Mouse (Mus musculus): Measurements from ENCODE around the gene Myd88.

Myd88 gene

DNA sequence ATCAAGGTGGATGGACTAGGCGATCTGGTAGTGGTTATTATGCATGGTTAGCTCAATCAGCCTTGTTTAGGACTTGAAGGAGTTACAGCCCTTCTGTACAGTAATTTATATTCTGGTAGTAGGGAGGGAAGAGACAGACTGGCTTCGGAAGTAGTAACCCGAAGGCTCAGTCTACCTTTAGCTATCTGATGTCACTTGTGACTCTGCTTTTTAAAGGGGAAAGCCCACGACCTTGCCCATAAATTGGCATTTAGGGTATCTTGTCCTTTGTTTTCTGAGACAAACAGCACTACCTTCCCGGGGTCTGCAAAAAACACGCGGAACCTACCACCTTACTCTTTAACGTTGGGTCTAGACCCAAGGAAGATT, 1.0 kb downstream of the Myd88 start:
- no peak for DNase-seq (ENCODE audit: low spot score in 2 of 2)

DNA sequence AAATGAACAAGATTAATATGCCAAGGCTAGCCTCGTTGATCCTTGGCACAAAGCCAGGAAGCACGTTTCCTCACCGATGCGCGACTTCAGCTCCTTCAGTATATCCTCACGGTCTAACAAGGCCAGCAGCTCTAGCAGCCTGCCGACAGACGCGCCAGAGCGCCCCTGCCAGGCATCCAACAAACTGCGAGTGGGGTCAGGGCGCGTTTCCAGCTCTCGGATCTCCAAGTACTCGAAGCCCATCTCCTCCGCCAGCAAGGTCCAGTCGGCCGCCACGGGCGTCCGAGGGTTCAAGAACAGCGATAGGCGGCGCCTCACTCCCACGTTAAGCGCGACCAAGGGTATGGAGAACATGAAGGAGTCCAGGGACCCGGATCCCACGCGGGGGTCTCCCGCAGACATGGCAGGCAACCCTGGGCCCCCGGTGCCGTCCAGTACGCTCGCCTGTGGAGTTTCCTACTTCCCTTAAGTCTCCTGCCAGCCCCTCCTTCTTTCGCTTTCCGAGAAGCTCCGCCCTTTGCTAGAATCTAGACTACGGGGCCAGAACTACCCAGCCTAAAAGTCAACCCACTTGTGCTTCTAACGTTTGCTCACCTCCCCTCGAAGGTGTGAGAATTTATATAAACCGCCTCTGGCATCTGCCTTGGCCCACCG, 1.5 kb downstream of the Myd88 start, which contains the start of gene Acaa1a:
Gene Acaa1a, plus strand, starts transcription at position 119 of the 654 bp plus-strand sequence.
- DNase-seq (ENCODE audit: low spot score in 2 of 2): peak; percentile 73 to 78

DNA sequence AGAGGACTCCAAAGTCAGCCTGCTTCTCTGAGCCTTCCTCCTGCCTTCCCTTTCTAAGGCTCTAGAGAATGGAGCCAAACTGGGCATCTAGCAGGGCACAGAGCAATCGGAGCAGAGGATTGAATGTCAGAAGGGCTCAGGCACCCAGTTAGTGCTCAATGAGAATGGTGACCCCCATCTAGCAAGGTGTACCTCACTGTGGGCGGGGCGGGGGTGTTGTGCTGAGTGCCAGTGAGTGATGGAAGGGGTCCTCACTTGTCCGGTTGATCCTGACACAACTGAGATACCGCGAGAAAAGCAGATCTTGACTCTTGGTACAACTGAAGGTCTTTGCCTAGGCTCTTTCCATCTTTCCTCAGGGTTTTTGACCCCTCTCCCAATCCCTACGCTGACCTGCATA, 2.1 kb downstream of the Myd88 start:
- DNase-seq (ENCODE audit: low spot score in 2 of 2): no peak

DNA sequence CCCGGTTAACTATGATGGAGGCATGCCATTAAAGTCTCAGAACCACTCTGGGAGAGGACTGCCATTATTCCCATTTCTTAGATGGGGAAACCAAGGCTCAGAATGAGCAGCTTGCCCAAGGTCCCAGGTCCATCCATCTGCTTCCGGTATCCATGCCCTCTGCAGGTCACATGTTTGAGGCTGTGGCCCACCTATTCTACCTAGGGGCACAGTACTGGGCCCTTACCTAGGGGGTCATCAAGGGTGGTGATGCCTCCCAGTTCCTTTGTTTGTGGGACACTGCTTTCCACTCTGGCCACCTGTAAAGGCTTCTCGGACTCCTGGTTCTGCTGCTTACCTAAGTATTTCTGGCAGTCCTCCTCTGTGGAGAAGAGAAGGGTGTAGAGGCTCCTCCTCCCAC, 2.9 kb downstream of the Myd88 start:
- no peak for DNase-seq (ENCODE audit: low spot score in 2 of 2)

DNA sequence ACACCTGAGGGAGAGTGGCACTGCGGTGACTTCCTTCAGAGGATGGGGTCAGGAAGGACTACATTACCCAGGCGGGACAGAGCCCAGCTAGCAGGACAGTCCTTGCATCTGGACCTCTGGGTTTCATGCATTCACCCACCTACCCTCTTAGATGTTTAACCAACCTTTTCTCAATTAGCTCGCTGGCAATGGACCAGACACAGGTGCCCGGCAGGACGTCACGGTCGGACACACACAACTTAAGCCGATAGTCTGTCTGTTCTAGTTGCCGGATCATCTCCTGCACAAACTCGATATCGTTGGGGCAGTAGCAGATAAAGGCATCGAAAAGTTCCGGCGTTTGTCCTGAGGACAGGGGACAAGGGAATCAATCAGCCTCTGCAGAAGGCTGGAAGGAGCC, 3.4 kb downstream of the Myd88 start:
- DNase-seq (ENCODE audit: low spot score in 2 of 2): no peak

DNA sequence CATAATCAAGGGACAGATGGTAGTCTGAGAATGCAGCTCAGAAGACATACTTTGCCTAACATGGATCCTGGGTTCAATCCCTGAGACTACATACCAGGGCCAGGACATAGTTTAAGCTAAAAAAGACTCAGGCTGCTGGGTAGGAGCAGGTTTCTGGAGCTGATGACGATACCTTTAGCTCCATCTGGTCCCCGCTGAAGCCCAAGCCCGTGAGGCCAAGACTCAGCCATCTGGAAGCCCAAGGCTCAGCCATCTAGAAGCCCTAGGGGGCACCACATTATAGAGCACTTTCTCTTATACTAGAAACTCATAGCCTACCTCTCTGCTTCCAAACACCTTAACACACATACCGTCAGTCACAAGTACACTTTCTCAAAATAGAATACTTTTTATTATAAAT, 5.6 kb downstream of the Myd88 start:
- no peak for DNase-seq (ENCODE audit: low spot score in 2 of 2)

DNA sequence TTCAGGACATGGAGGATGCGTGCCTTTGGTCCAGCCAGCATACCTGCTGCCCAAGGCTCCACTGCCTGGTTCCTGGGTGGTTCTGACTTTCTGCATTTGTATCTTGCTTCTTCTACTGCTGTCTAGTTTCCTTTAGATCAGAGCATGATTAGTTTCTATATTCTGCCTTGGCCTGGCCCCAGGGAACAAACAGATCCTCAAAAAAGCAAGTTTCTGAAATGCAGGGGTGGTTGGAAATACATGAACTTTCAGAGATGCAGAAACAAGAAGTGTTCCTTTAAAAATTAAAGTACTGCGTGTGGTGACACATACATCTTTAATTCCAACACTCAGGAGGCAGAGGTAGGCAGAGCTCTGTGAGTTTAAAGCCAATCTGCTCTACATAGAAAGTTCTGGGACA, 6.4 kb downstream of the Myd88 start:
- DNase-seq (ENCODE audit: low spot score in 2 of 2): no peak

DNA sequence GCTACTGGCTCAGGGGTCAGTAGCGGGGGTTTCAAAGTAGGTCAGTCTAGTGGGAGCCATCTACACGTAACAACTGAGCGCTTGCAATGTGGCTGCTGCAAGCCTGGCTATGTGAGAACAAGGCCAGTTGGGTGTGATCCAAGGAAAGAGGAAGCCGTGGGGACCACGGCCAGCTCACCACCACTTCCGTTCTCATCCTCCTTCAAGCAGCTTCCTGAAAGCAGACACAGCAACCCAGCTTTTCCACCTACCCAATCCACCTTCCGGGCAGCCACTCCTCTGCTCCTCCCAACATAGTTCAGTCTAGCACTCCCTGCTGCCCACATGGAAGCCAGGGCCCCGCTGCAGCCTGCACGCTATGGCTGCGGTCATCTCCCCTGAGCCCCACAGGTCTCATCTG, 6.9 kb downstream of the Myd88 start:
- peak in 1 of 2 experiments; percentile 47 for DNase-seq (ENCODE audit: low spot score in 2 of 2)

DNA sequence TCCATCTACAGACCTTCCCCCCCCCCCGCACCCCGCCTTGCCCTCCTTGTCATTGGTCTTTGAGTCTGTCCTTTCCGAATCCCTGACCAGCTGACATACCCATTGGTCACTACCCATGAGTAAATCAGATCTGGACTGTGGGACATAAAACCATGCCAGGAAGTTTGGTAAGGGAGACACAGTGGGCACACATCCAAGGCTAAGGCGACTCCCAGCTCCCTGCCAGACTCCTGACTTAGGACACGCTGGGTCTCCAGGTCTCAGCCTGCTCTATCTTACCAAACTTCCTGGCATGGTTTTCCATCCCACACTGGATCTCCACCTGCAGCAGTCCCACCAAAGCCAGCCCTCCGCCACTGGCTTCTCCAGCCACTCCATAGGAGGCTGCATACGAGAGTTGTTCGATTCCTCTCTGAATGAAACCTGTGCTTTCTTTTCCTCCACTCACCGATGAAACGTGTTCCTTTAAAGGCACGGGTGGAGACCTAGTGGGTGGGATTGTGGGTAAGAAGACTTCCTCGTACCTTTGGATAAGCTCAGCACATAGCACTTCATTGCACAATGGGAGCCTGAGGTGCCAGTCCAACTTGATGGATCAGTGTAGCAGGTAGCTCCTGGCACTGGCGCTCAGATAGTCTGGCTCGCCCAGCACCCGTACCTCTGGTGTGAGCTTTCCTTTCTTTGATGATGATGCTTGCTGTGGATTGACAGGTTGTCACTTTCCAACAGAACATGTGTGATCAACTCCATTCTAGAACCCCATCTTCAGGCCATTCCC, 10.8 kb downstream of the Myd88 start:
- peak in 1 of 2 experiments; percentile 51 for DNase-seq (ENCODE audit: low spot score in 2 of 2)

DNA sequence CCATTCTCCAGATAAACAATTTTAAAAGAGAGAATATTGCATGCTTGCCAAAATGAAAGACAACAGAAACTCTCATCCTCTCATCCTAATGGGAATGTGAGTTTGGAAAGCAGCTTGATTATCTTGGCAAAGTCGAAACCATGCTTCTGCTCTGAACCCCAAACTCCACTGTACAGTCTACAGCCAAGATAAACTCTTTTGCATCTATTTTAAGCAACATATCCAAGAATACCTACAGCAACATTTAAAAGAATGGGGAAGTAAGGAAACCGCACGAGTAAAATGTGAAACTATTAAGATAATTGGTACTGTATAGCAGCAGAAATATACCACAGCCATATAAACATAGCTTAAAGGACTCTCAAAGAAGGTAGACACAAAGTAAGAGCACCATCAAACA, 12.7 kb downstream of the Myd88 start:
- no peak for DNase-seq (ENCODE audit: low spot score in 2 of 2)

DNA sequence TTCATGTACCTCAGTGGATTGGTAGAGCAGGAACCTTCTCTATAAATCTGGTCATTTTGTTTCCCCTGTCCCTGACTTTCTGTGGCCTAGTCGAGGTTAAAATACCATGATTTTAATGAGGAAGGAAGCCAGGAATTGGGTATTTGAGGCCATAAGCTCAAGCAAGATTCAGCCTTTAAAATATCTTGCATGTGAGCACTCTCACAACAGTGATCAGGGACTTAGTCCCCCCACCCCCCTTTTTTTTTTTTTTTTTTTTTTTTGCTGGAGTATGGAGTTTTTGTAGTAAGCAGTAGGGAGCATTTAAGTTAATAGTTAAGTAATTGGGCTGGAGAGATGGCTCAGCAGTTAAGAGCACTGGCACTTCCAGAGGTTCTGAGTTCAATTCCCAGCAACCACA, 17.1 kb downstream of the Myd88 start:
- DNase-seq (ENCODE audit: low spot score in 2 of 2): no peak

DNA sequence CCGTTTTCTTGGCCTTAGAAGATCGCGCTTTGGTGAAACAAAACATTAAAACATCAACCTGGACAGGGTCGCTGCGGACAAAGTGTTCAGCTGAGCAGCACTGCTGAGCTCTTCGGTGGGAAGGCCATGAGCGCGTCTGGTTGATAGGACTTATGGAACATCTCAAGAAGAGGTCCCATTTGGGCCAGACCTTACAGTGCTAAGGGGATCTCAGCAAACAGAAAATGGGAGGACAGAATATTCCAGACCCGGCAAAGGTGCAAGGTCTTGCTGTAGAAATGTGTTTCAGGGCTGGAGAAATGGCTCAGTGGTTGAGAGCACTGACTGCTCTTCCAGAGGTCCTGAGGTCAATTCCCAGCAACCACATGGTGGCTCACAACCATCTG, 18.0 kb downstream of the Myd88 start:
- DNase-seq (ENCODE audit: low spot score in 2 of 2): no peak

DNA sequence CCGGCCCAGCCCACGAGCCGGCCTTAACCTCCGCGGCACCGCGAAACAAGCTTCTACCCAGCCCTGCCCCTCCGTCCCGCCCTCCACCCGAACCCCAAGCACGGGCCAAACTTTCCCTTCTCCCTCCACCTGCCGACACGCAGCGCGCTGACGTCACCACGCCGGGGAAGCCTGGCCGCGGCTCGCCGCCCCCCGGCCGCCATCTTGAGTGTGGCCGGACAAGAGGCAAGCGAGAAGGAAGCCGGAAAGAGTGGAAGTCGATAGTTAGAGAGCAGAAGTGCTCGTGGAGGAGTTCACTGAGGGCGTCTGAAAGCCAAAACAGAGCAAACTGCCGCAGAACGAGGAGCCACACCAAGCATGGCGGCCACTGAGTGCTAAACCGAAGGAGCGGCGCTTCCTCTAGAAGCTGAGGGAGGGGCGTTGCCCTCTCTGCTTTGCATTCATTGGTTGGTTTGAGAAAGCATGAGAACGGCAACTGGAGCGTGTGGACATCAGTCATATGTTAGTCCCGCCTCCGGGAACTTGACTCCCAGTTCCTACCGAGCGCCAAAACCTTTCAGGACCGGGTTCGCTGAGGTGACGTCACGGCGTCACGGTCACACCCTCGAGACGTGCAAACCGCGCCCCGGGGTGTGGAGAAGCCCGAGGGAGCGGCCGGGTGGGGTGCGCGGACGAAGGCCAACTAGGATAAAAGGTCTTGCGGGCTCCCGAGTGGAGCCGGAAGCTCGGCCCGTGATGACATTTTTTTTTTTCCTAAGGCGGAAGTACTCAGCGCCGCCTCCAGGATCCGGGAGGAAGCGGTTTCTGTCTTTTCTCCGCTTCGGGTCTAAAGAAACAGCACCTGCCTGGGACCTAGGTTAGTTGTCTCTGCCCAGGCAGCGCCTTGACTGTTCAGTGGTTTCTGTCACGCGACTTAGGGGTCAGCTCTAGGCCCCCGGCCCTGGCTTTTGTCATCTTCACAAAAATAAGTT, 18.6 kb downstream of the Myd88 start, which contains the start of gene Oxsr1:
Gene Oxsr1, minus strand, starts transcription at position 139 of the 971 bp plus-strand sequence.
- peak; percentile 100 for DNase-seq (ENCODE audit: low spot score in 2 of 2)

DNA sequence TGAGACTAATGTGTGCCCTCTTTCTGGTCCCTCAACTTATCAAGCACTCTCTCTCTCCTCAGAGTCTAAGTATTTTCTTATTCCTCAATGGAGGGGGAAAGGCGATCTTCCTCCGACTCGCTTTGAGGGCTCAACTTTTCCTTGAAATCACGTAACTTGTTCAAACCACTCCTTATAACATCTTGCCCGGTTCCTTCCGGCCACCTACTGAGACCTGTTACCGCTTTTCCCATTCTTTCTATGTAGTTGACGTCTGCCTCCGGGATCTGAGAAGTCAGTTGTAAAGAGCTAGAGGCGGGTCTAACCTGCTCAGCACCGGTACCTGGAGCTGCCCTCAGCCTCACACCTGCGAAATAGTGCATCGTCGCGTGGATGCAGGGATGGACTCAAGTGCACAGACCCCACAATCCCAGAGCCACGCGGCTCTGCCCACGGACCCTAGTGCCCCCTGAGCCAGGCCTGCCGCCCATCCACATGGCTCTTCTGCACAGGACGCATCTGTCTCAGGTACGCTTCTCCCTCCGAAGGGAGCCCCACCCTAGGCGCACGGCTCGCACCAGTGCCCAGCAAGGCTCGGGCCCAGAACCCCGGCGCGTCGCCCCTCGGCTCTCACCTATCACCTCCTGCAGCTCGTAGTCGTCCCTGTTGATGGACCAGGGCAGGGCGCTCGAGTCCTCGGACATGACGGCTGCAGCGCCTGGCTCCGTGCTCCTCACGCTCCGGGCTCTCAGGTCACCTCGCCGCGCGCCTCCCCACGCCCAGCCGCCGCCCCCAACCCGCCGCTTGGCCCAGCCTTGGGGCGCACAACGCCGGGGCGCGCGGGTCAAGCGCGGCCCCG, 19.6 kb downstream of the Myd88 start:
- peak in 1 of 2 experiments; percentile 26 for DNase-seq (ENCODE audit: low spot score in 2 of 2)

DNA sequence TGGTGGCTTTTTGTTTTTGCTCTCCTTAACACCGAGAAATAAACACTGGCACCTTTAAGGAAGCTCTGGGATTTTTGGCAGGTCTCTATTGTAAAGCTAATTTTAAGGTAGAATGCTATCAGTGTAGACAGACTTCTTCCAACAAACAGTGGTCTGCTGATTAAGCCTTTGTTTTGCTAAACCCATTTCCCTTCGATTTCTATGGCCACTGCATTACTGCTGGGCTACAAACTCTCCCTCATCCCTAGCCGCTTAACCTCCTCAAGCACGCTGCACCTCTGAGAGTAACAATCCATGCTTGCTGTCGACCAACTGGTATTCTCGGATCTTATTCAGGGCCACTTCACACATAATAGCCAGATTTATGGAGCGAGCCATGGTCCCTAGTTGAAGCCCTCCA, 20.3 kb downstream of the Myd88 start:
- no peak for DNase-seq (ENCODE audit: low spot score in 2 of 2)

DNA sequence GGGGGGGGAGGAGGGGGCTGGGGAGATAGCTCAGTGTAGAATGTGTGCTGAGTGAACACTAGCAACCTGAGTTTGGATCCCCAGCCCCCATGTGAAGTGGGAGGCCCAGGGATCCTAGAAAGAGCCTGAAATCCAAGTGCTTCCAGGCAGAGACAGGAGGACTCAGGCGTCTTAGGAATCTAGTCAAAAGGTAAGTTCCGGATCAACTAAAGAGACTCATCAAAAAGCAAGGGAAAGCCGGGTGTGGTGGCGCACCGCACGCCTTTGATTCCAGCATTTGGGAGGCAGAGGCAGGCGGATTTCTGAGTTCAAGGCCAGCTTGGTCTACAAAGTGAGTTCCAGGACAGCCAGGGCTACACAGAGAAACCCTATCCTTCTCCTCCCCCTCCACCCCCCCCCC, 20.8 kb downstream of the Myd88 start:
- DNase-seq (ENCODE audit: low spot score in 2 of 2): no peak

DNA sequence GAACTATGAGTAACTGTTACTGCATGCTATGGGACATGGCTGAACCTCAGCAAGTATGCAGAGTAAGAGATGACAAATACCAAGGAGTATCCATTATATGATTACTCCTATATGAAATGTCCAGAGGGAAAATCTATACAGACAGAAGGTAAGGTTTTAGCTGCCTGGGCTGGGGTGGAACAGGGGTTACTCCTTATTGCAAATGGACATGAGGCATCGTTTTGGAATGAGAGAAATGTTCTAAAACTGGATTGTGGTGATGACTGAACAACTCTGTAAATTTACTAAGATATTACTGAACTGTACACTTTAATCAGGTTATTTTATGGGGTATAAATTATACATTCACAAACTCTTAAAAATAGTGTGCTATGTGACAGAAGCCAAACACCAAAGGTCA, 22.3 kb downstream of the Myd88 start:
- DNase-seq (ENCODE audit: low spot score in 2 of 2): no peak

DNA sequence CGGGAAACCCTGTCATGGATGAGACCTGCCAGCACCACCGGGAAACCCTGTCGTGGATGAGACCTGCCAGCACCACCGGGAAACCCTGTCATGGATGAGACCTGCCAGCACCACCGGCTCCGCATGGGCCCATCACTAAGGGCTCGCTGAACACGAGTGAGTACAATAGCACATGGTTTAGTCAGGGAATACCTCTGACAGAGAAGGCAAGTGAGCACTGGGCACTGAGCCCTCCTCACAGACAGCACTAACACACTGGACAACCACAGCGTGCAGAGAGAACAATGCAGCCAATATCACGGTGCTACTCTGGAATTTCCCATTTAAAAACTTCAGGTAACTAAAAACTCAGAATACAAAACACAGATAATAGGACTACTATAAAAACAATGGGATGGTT, 28.1 kb downstream of the Myd88 start:
- no peak for DNase-seq (ENCODE audit: low spot score in 2 of 2)

DNA sequence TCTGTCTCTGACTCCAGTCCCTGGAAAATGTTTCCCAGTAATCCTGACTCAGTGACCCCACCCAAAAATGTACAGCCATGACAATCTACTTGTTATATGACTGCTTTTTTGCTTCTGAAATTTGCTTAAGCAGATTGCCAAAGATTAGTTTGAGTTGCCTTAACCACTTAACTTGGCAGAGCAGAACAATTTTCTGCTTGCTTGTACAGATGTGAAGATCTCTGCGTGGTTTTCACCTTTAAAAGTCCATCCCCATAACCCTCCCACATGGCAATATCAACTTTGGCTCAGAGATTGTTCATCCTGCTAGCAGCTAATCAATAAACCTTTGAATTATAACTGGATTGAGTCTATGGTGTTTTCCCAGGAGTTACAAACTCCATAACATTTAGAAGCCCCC, 32.1 kb downstream of the Myd88 start:
- DNase-seq (ENCODE audit: low spot score in 2 of 2): no peak

DNA sequence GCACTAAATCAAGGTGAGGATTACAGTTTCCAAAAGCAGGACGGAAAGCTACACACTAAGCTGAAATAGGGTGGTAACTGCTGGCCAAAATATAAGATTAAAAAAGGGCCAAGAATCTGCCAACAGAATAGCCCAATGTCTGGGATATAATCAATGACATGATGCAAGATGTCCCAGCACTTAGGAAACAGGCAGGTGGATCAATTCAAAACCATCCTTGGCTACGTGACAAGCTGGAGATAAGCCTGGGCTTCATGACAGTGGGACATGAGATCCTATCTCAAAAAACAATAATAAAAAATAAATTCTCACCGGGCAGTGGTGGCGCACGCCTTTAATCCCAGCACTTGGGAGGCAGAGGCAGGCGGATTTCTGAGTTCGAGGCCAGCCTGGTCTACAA, 35.3 kb downstream of the Myd88 start:
- DNase-seq (ENCODE audit: low spot score in 2 of 2): no peak

DNA sequence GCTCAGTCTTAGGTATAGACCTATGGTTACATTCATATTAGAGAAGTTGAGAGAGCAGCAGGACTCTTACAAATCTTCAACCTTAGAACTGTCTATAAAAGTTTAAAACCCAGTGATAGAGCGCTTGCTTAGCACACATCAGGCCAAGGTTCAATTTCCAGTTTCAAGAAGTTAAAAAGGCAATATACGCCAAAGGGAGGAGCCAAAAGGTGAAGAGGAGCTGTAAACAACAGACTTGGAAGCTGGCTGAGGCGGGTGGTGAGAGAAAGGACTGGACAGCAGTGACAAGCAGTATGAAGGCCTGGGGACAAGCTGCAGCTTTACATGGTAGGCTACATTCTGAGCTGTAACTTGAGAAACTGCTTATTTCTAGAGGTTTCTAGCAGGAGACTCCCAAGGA, 42.6 kb downstream of the Myd88 start:
- no peak for DNase-seq (ENCODE audit: low spot score in 2 of 2)

Data from urinary bladder, postnatal 36 days (tissue).